Mouse (Mus musculus) spleen, adult 2 months (tissue): ENCODE results near the gene St6galnac3.

ENCODE experiments used
- CTCF ChIP-seq: fragments of 200-500 bp; IDR thresholded peaks from 2 replicates; pipeline ENCODE4 v1.5.1; 2011; ENCODE audit warnings: mild to moderate bottlenecking, inconsistent platforms; ENCODE audit not compliant: insufficient read depth, insufficient read length, insufficient replicate concordance; ENCODE audit errors: extremely low read depth
- POLR2A ChIP-seq: fragments of 200-500 bp; IDR thresholded peaks from 2 replicates; pipeline ENCODE4 v1.6.1; 2011; ENCODE audit warnings: low read depth, low read length, inconsistent platforms

GRCm38 (mm10) chr3:153738421-153738820, 13.4 kb upstream of the St6galnac3 start:
- no peak for TF ChIP-seq POLR2A
- TF ChIP-seq CTCF: no peak
